Mouse (Mus musculus) leukemia stem cell, adult 10-12 weeks (primary cell): Measurements from ENCODE around the gene Fzd2. TPM values are rescaled to one million over a fixed set of nuclear protein-coding genes. Genes with fewer than 3 reads are reported as not detected.

Experiments
- polyA plus RNA-seq: library from polyadenylated mRNA; stranded (reverse); fragments of >175 nt; gene quantifications from 2 replicates; pipeline ENCODE4 v1.2.3, GENCODE M21; 2012; ENCODE audit warnings: low replicate concordance

Gene Fzd2
- 0.09 and 0.49 TPM in 2 replicates for polyA plus RNA-seq

DNA sequence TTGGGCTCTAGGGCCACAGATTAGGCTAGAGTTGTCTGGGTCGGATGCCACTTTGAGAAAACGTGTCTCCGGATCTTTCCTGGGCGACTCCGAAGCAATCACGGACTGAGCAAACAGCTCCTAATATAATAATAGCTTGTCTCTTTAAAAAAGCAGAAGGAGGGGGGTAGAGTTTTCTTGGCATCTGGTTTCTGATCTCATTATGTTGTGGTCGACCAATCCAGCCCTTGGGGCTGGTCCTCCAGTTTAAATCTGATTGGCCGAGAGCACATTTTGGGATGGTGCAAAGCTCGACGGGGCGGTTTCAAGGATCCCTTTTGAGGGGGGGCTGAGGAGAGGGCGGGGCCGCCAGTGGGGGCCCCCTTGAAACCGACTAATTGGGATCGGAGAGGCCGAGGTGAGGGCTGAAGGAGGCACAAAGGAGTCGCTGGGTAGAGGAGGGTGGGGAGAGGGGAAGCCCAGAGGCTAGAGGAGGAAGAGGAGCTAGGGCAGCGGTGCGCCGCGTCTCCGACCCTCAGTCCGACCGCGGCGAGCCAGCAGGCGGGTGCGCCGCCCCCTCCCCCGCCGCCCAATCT is at the start of gene Fzd2:
Gene Fzd2, plus strand, starts transcription at position 387 of the 575 bp plus-strand sequence.

DNA sequence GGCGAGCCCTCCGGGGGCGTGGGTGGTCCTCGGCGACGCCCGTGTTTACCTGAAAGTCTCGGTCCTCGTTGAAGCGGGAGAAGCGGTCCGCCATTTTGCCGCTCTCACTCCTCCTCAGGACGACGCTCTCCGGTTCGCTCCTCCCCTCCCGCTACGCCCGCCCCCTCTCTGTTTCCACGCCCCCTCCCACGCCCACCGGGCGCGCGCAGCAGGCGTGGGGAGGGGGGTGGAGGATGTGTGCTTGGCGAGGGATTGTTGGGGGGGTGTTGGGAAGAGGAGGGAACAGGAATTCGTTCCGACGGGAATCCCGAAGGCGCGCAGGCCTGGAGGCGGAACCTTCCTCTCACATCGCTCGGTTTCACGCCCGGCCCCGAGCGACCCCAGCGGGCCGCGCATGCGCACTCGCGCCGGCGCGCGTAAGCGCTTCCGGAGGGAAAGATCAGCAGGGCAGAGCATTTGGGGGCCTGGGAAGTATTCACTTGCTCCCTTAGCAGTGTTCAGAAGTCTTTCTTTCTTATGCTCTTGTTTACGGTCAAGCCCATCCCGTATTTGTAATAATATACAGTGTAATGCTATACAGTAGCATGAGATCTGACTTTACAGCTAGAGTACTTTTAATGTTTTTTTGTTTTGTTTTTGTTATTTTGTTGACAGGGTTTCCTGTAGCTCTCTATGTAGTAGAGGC is 48.0 kb upstream of the Fzd2 start, which contains the start of gene Gpatch8:
Gene Gpatch8, minus strand, starts transcription at position 362 of the 685 bp plus-strand sequence.

DNA sequence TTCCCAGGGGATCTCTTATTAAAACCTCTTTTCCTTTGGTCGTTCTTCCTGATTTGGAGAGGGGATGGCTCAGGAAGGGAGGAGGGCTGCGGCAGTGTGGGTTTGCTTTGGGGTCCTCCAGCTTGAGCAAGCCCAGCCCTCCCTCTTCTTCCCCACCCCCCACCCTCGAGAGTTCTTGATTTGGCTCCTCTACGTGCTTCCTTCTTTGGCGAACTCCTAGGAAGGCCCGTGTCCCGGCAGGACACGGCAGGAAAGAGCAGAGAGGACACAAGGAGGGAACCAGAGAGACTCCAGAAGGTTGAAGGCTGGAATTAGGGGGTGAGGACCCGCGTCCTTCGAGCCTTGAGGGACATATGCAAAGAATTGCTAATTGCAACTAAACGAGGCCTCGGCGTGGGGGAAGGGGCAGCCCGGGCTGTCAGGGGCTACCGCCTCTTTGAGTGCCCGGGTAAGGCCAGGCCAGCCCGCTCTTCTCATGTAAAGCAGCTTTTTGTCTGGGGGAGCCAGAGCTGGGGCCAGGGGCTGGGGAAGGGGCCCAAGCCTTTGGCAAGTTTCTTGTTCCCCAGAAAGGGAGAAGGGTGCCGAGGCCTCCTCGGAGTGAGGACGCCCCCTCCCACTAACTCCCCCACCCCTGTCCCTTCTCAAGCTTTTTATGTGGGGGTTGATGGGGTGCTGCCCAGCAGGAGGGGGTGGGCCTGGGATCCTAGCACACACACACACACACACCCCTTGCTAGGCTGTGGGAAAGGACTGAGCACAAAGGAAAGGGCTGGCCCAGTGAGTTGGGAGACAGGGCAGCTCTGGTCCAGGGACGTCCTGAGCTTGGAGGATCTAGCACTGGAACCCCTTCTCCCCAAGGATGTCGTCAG is 24.8 kb upstream of the Fzd2 start, which contains the start of gene Gm11627:
Gene Gm11627, minus strand, starts transcription at position 297 of the 869 bp plus-strand sequence.

Other genes with a start within 250 kb of the Fzd2 start
- gene Slc4a1, start 238.2 kb upstream of the Fzd2 start, polyA plus RNA-seq = 452 and 1,470 TPM in 2 replicates
- 5.3 and 23.3 TPM in 2 replicates for gene Rundc3a, start 211.0 kb upstream of the Fzd2 start, polyA plus RNA-seq
- 151 and 356 TPM in 2 replicates for gene Slc25a39, start 196.4 kb upstream of the Fzd2 start, polyA plus RNA-seq
- 42.1 and 60.7 TPM in 2 replicates for gene Grn, start 174.1 kb upstream of the Fzd2 start, polyA plus RNA-seq
- 1.5 and 1.7 TPM in 2 replicates for gene Fam171a2, start 156.7 kb upstream of the Fzd2 start, polyA plus RNA-seq
- 31.4 and 33.3 TPM in 2 replicates for gene Itga2b, start 134.3 kb upstream of the Fzd2 start, polyA plus RNA-seq
- gene Gpatch8, start 48.0 kb upstream of the Fzd2 start, polyA plus RNA-seq = 11.2 and 32.6 TPM in 2 replicates
- not detected in 2 replicates for gene Gm11627, start 24.9 kb upstream of the Fzd2 start, polyA plus RNA-seq
- gene Meioc, start 59.3 kb downstream of the Fzd2 start, polyA plus RNA-seq = not detected in 2 replicates
- gene Ccdc43, start 93.4 kb downstream of the Fzd2 start, polyA plus RNA-seq = 2.6 and 4.1 TPM in 2 replicates
- 1.3 and 1.6 TPM in 2 replicates for gene Adam11, start 157.0 kb downstream of the Fzd2 start, polyA plus RNA-seq
- 0.20 TPM in 1 of 2 replicates, not detected in the other for gene Gjc1, start 215.3 kb downstream of the Fzd2 start, polyA plus RNA-seq
- not detected in 2 replicates for gene Higd1b, start 231.5 kb downstream of the Fzd2 start, polyA plus RNA-seq